Mouse (Mus musculus) testis, adult 2 months (tissue): ENCODE data around the gene Plet1.

ENCODE experiments used
- CTCF ChIP-seq: fragments of 200-500 bp; IDR thresholded peaks from 2 replicates; pipeline ENCODE4 v1.5.1; 2012; ENCODE audit warnings: low read depth, mild to moderate bottlenecking, inconsistent platforms, low read length, moderate library complexity; ENCODE audit not compliant: control insufficient read depth, insufficient read depth, insufficient replicate concordance
- POLR2A ChIP-seq: fragments of 200-500 bp; IDR thresholded peaks from 2 replicates; pipeline ENCODE4 v1.6.1; 2012; ENCODE audit warnings: low read depth, mild to moderate bottlenecking, inconsistent platforms, low read length, moderate library complexity; ENCODE audit not compliant: control insufficient read depth

GRCm38 (mm10) chr9:50542401-50542800 lies 48.1 kb downstream of the Plet1 start:
- TF ChIP-seq POLR2A (no peak), CTCF (no peak)
